Mouse (Mus musculus): ENCODE data around the gene Rtl1.

The Rtl1 gene

GRCm38 (mm10) chr12:109600230-109600629 lies at the start of gene Rtl1:
Gene Rtl1, minus strand, starts transcription at chr12:109600330.
- DNase-seq, result no peak

- no peak for DNase-seq
These were observed 40.5 kb upstream of the Rtl1 start for GRCm38 (mm10) chr12:109640560-109641167.

DNA sequence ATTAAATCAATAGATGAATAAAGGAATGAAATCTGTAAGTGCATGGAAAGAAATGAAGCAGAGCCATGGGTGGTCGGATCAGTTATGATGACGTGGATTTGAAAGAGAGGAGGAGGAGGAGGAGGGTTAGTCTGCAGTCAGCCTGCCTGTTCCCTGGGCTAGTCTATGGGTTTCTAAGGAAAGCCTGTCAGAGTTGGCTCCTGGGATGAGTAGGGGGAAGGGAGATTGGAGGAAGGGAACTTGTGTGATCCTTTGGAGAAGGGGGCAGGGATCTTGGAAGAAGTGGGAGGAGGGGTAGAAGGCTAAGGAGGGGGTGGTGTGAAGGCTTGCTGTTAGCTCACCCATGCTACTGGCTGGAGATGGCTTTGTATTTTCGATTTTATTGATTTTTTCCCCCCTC lies 31.9 kb upstream of the Rtl1 start:
- DNase-seq, result no peak

DNA sequence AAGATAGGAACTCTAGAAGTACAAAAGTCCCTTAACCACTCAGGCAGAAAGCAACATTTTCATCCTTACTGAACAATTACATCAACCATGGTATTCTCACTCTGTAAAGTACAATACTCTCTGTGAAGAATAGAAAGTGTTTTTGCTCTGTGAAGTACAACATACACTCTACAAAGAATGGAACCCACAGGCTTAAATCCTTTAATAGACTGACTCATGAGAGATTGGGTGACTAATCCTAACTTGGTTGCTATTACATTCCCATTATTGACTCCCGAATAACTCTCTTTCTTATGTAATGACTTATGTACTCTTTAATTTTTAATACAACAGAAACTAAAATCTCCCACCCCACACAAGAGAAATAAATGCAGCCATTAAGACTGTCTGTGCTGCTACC lies 28.8 kb upstream of the Rtl1 start:
- no peak for DNase-seq

- DNase-seq, result no peak
These were observed 26.8 kb upstream of the Rtl1 start for GRCm38 (mm10) chr12:109626910-109627309.

DNA sequence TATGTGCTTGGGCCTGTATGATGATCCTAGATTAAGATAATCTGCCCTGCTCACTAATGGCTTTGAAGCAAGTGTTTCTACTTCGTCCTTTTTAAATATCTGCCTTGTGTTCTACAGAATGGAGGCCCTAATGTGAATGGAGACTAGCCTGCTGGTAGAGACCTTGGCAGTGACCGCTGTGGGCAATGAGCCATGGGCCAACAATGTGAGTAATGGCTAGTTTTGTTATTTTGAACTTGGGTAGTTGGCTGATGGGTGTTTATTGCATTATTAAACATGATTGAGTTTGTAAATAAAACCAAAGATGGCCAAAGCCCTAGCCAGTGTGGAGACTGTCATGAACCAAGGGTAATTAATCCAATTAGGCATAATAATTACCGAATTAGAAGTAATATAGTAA lies 20.1 kb upstream of the Rtl1 start:
- peak in 1 of 2 experiments; percentile 61 for DNase-seq

DNA sequence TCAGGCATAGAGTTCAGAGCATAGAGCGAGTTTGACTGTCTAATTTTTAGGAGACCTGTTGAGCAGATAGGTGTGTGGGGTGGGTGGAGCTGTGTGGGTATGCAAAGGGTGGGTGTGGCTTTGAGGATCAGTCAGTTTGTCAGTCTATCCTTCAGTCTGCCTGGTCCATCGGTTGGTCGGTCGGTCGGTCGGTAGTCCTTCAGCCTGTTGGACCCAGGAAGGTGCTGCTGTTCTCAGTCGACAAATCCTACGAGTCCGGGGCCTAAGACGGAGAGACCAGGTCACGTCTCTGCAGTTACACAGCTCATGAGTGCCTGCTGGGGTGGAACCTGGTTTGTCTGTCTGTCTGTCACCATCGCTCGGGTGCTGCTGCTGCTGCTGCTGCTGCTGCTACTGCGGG lies 17.9 kb upstream of the Rtl1 start:
- no peak for DNase-seq

GRCm38 (mm10) chr12:109617126-109617525 lies 17.0 kb upstream of the Rtl1 start:
- no peak for DNase-seq

GRCm38 (mm10) chr12:109615371-109615770 lies 15.2 kb upstream of the Rtl1 start:
- no peak for DNase-seq

DNA sequence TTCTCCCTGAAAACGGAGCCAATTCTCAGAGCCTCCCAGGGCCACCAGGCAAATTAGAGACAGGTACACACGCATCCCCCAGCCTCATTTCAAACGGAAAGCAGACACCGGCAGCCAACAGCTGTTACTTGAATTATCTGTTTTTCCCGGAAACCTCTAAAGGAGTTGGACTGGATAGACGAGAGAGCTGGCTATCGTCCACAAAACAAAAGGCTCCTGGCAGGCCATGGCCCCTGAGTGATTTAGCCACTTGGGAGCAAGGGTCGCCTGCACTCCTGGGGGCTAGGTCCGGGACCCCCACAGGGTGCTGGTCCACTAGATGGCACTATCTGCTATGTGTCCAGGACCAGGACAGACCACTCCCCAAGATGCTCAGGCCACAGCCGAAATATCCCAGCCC lies 14.3 kb upstream of the Rtl1 start:
- DNase-seq, result no peak

GRCm38 (mm10) chr12:109612392-109613385 lies 12.6 kb upstream of the Rtl1 start:
- no peak for DNase-seq

- DNase-seq, result peak in 1 of 2 experiments; percentile 36
These were observed 8.7 kb upstream of the Rtl1 start for GRCm38 (mm10) chr12:109608576-109609440.

- DNase-seq, result no peak
These were observed 7.8 kb upstream of the Rtl1 start for GRCm38 (mm10) chr12:109607953-109608352.

DNA sequence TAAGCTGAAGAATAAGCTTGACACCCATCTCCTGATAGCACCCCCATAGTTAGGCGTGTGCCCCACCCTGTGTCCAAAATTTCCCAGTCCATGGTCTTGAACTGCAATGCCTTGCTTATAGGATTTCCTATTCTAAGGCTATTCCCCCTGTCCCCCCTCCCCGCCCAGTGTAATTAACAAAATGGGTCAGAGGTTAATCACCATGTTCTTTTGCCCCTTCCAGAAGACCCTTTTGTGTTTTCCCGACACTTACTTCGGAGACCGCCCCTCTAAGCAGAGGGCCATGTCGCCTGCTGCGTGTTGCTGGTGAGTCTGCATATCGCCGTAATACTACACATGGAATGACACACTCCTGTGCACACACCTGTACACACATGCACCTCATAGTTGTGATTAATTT lies 7.1 kb upstream of the Rtl1 start:
- DNase-seq, result no peak

GRCm38 (mm10) chr12:109604982-109605721 lies 5.0 kb upstream of the Rtl1 start:
- no peak for DNase-seq

DNA sequence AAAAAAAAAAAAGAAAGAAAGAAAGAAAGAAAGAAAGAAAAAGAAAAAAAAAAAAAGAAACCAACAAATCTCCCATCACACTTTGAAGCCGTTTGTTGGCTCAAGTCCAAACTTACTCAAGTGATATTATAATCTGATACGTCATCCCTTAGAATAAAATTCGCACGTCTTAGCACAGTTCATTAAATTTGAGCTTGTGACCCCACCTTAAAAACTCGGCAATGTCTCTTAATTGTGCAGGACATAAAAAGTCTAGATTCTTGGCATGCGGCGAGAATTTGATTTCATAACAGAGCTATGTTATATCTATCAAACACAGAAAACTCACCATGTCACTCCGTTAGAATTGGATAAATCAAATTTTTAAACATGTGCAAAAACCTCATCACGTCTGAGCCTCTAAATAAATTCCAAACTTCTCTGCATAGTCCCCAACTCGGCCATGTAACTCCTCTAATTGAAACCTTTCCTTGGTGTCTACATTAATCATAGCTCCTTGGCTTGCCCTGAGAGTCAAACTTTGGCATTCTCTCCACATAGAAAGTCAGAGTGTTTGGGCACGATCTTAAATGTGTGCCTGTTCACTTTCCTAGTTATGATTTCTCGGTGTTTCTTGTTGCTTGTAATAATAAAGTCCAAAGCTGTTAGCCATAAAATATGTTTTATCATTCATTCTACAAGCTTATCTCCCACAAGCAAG lies 1.4 kb downstream of the Rtl1 start:
- DNase-seq, result no peak

- no peak for DNase-seq
These were observed 3.4 kb downstream of the Rtl1 start for GRCm38 (mm10) chr12:109596726-109597125.

- DNase-seq, result no peak
These were observed 3.9 kb downstream of the Rtl1 start for GRCm38 (mm10) chr12:109596232-109596631.

- DNase-seq, result peak; percentile 76 to 82
These were observed 4.4 kb downstream of the Rtl1 start for GRCm38 (mm10) chr12:109595753-109596152.

GRCm38 (mm10) chr12:109594961-109595360 lies 5.2 kb downstream of the Rtl1 start:
- DNase-seq, result no peak

DNA sequence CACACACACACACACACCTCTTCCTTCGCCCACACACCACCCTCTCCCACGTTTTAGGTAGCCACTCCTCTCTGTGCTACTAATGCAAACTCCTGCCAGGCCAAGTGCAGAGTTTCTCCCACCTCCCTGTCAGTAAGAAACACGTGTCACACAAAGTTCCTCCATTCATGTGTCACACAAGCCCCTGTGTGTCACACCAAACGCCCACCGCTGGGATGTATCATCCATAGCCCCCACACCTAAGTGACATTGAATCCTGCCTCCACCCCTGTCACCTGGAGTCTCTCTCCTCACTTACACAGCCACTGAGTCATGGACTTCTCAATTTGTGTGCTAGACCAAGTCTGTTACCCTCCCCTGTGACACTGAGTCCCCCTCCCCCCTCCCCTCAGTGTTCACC lies 17.9 kb downstream of the Rtl1 start:
- no peak for DNase-seq

DNA sequence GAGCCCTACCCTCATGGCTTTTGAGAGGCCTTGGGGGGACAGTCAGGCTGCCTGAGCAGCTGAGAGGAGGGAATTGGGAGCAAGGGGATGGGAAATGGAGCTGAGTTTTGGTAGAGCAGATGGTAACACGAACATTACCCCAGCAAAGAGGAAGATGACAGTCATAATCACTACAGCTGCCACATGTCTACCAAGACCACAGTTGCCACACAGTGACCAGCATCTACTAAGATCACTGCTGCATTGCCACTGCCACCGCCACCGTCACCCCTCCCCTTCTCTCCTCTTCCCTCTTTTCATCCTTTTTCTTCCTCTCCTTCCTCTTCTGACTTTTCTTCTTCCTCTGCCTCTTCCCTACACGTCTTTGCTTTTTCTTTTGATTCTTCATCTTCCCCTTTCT lies 27.9 kb downstream of the Rtl1 start:
- no peak for DNase-seq
